Mouse (Mus musculus) heart, postnatal 0 days (tissue): ENCODE measurements around the gene Aspscr1.

ENCODE experiments used
- CTCF ChIP-seq: IDR thresholded peaks from 2 replicates; pipeline ENCODE4 v1.5.1; 2016; ENCODE audit warnings: antibody characterized with exemption, control low read depth, low read depth
- EP300 ChIP-seq: IDR thresholded peaks from 2 replicates; pipeline ENCODE4 v1.6.1; 2016; ENCODE audit warnings: antibody characterized with exemption, low read depth

DNA sequence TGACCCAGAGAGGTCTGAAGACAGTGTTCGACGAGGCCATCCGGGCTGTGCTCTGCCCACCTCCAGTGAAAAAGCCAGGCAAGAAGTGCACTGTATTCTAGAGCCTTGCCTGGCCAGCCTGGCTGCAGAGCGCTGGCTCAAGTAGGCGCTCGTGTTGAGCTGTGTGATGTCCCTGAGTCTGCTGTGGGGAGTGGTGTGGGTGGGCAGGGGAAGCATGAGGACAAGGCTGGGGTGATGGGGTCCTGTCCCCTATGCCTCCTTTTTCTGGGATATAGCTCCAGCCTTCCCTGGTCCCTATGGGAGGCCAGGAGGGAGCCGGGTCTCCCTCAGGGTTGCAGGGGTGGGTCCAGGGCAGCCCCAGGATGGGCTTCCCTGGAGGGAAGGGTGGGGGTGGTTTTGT lies 50.7 kb downstream of the Aspscr1 start:
- no peak for TF ChIP-seq EP300
- TF ChIP-seq CTCF = no peak
